Mouse (Mus musculus): ENCODE data around the gene Casp3.
"Not testable (repeated sequence)": the region's sequence is repeated elsewhere in the genome, so short reads cannot be mapped to it uniquely, and the experiment has no call there.

The Casp3 gene

GRCm38 (mm10) chr8:46616879-46617689 lies at the start of gene Casp3, which contains the start of gene Primpol:
TSS of gene Casp3 (plus strand) at chr8:46617291.
TSS of gene Primpol (minus strand) at chr8:46617212.
- peak; percentile 94 for DNase-seq

- DNase-seq, result no peak
Measured at GRCm38 (mm10) chr8:46567946-46568345, 49.1 kb upstream of the Casp3 start.

GRCm38 (mm10) chr8:46568942-46569341 lies 48.1 kb upstream of the Casp3 start:
- no peak for DNase-seq

- no peak for DNase-seq
Measured at GRCm38 (mm10) chr8:46569659-46570441, 47.2 kb upstream of the Casp3 start.

- no peak for DNase-seq
Measured at GRCm38 (mm10) chr8:46570673-46571072, 46.4 kb upstream of the Casp3 start.

GRCm38 (mm10) chr8:46573446-46573845 lies 43.6 kb upstream of the Casp3 start:
- DNase-seq, result no peak

- DNase-seq, result no peak
Measured at GRCm38 (mm10) chr8:46573964-46574363, 43.1 kb upstream of the Casp3 start.

- DNase-seq, result no peak
Measured at GRCm38 (mm10) chr8:46578794-46579193, 38.3 kb upstream of the Casp3 start.

GRCm38 (mm10) chr8:46584328-46584727 lies 32.8 kb upstream of the Casp3 start:
- DNase-seq, result not testable (repeated sequence)

- no peak for DNase-seq
Measured at GRCm38 (mm10) chr8:46585576-46585975, 31.5 kb upstream of the Casp3 start.

- no peak for DNase-seq
Measured at GRCm38 (mm10) chr8:46587911-46588310, 29.2 kb upstream of the Casp3 start.

- DNase-seq, result no peak
Measured at GRCm38 (mm10) chr8:46588663-46589062, 28.4 kb upstream of the Casp3 start.

GRCm38 (mm10) chr8:46593067-46593466 lies 24.0 kb upstream of the Casp3 start:
- DNase-seq, result no peak

GRCm38 (mm10) chr8:46593772-46594171 lies 23.3 kb upstream of the Casp3 start:
- no peak for DNase-seq

GRCm38 (mm10) chr8:46595593-46595992 lies 21.5 kb upstream of the Casp3 start:
- DNase-seq, result peak; percentile 63

GRCm38 (mm10) chr8:46596530-46596929 lies 20.6 kb upstream of the Casp3 start:
- no peak for DNase-seq

GRCm38 (mm10) chr8:46597411-46597810 lies 19.7 kb upstream of the Casp3 start:
- no peak for DNase-seq

GRCm38 (mm10) chr8:46598114-46598513 lies 19.0 kb upstream of the Casp3 start:
- no peak for DNase-seq

GRCm38 (mm10) chr8:46598753-46599152 lies 18.3 kb upstream of the Casp3 start:
- no peak for DNase-seq

GRCm38 (mm10) chr8:46599314-46599904 lies 17.7 kb upstream of the Casp3 start:
- DNase-seq, result no peak

- no peak for DNase-seq
Measured at GRCm38 (mm10) chr8:46600959-46601707, 16.0 kb upstream of the Casp3 start.

GRCm38 (mm10) chr8:46603587-46603986 lies 13.5 kb upstream of the Casp3 start:
- DNase-seq, result no peak

GRCm38 (mm10) chr8:46606930-46607329 lies 10.2 kb upstream of the Casp3 start:
- DNase-seq, result no peak
